Mouse (Mus musculus): ENCODE data around the gene Necap2.

DNA sequence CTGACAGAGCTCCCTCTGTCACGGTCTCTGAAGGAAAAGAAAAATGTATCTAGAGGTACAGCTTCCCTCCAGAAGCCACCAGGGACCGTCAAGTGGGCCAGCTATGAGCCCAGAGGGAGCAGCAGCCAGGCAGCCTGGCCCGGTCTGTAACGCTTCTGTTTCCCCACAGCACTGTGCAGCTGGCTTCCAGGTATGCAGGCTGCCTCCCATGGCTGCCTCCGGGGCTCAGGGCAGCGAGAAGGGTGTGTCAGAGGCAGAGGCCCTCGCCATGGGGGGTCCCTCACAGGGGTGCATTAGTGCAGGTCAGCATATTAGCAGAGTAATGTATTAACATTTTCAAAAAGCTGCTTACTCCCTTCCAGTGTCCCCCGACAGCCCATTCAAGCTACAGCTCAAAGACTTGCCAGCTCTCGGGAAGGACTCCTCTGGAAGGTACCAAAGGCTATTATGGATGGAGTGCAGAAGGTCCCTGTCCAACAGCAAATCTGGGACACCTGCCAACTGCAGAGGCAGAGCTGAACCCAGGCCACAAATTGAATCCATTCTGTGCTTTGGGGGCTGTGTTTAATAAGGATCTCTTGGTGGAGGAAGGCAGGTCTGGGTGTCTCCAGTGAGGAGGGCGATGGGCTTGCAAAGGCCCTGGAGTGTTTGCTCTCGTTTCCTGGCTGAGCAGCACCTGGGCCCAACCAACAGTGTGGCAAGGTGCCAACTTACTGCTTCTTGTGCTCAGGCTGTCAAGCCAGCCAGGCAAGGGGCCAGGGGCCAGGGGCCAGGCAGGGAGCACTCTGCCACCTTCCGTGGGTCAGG lies 11.2 kb downstream of the Necap2 start:
- no peak for TF ChIP-seq CTCF (IDR thresholded peaks at IDR 0.05; ENCODE audit: control insufficient read depth, insufficient read depth, low read length)
- TF ChIP-seq POLR2A (IDR thresholded peaks at IDR 0.05; ENCODE audit: borderline replicate concordance, control insufficient read depth, low read depth, low read length): no peak

Data from bone marrow, adult 2 months (tissue).